Mouse (Mus musculus) heart, postnatal 0 days (tissue): ENCODE measurements at regions not wholly inside any gene's neighbourhood (a gene's known extent, or its start where the extent isn't known, plus 50 kb on each side); places are given as distances from the start of the nearest gene placed in this dataset.

Source experiments
- CTCF ChIP-seq: IDR thresholded peaks from 2 replicates; pipeline ENCODE4 v1.5.1; 2016; ENCODE audit warnings: antibody characterized with exemption, control low read depth, low read depth
- EP300 ChIP-seq: IDR thresholded peaks from 2 replicates; pipeline ENCODE4 v1.6.1; 2016; ENCODE audit warnings: antibody characterized with exemption, low read depth

DNA sequence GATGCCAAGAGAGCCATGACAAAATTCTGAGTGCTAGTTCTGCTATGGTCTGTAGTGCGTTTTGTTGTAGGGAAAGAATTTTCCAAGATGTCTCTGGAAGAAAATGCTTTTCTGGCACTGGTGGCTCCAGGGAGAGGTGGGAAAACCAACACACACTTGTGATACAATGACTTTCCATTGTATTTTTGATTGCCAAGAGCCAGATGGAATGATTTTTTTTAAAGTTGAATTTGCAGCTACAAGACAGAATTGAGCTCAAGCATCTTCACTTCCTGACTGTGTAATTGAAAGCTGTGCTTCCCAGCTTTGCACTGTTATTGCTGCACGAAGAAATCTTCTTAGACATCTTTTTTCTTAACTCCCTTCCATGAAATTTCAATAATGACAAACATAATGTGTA lies 285.3 kb downstream of the Jrkl start:
- no peak for TF ChIP-seq CTCF
- no peak for TF ChIP-seq EP300
